Mouse (Mus musculus) megakaryocyte progenitor cell, adult 5-6 weeks (primary cell): ENCODE measurements at regions not wholly inside any gene's neighbourhood (a gene's known extent, or its start where the extent isn't known, plus 50 kb on each side); places are given as distances from the start of the nearest gene placed in this dataset.
A peak's percentile ranks its signal among the peaks of the same experiment; 100 is the strongest.

Experiments
- ATAC-seq: replicated peaks from 2 replicates; pipeline ENCODE4 v1.8.0; 2016; ENCODE audit warnings: mild to moderate bottlenecking, moderate TSS enrichment, inconsistent platforms; ENCODE audit not compliant: poor library complexity

- peak; percentile 75 for ATAC-seq
These were observed 59.9 kb upstream of the Prelid3b start for GRCm38 (mm10) chr2:174532671-174533363.

- ATAC-seq: no peak
These were observed 67.8 kb upstream of the Prelid3b start for GRCm38 (mm10) chr2:174540717-174541116.

- ATAC-seq: peak; percentile 78
These were observed 74.3 kb upstream of the Prelid3b start for GRCm38 (mm10) chr2:174547207-174547606.

GRCm38 (mm10) chr2:174547701-174548100, 74.8 kb upstream of the Prelid3b start:
- ATAC-seq: no peak

GRCm38 (mm10) chr2:174548776-174549175, 75.9 kb upstream of the Prelid3b start:
- no peak for ATAC-seq

GRCm38 (mm10) chr2:174555778-174556177, 82.9 kb upstream of the Prelid3b start:
- ATAC-seq: no peak

GRCm38 (mm10) chr2:174561828-174562429, 81.4 kb upstream of the Zfp831 start:
- ATAC-seq: no peak

GRCm38 (mm10) chr2:174563917-174564316, 79.4 kb upstream of the Zfp831 start:
- peak; percentile 90 for ATAC-seq

- ATAC-seq: no peak
These were observed 78.5 kb upstream of the Zfp831 start for GRCm38 (mm10) chr2:174564817-174565216.

GRCm38 (mm10) chr2:174565891-174566290, 77.4 kb upstream of the Zfp831 start:
- no peak for ATAC-seq

- ATAC-seq: no peak
These were observed 76.6 kb upstream of the Zfp831 start for GRCm38 (mm10) chr2:174566752-174567151.

- 0 out of 2 replicates have a peak, but pooled peaks have one; percentile 9 for ATAC-seq
These were observed 68.4 kb upstream of the Zfp831 start for GRCm38 (mm10) chr2:174574804-174575507.

- ATAC-seq: peak; percentile 72
These were observed 67.8 kb upstream of the Zfp831 start for GRCm38 (mm10) chr2:174575546-174575945.

- ATAC-seq: peak; percentile 91
These were observed 62.2 kb upstream of the Zfp831 start for GRCm38 (mm10) chr2:174580906-174581703.

- ATAC-seq: no peak
These were observed 59.1 kb upstream of the Zfp831 start for GRCm38 (mm10) chr2:174584272-174584671.
